12 mouse cellular contexts compared by ENCODE assay signal in the genomic region with DNA sequence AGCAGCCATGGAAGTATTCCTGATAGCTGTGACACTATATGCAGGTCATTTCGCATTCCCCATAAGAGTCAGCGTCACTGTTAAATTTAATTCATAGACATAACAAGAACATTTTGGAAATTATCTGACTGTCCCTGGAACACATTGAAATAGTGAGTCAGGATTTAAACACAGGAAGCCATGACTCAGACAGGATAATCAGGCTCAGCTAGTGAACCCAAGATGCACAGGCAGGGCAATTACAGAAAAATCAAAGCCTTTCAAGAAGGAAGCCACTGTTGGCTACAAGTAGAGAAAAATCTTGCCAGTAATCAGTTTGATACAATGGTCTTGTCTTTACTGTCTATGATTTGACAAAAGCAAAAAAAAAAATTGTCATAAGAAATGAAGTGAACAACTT.
"Had no signal": no experiment of that assay in that cellular context is flagged by ENCODE, and none has a peak within 500 bp of the region (broad histone marks: within the 10 kb centered on the region; RNA-seq: fewer than 3 reads in every experiment).

No protein-coding gene starts in this region.

- ATAC-seq: liver, postnatal 0 days; lung, postnatal 0 days; midbrain, embryonic 15.5 days had no signal

- DNase-seq: kidney, adult 9 months; kidney, postnatal 14 days; kidney, postnatal 4 days; liver, postnatal 0 days; lung, embryonic 14.5 days; retina, postnatal 1 day; right cerebral cortex, postnatal 25 days; spleen, adult 18-20 months; thymus, adult 18-20 months; thymus, postnatal 36 days had no signal
